Mouse (Mus musculus) heart, adult 2 months (tissue): Measurements from ENCODE around the gene Adcy9.

Experiments used
- CTCF ChIP-seq: fragments of 200-600 bp; IDR thresholded peaks from 2 replicates; pipeline ENCODE4 v1.8.1; 2022; ENCODE audit warnings: antibody characterized with exemption, mild to moderate bottlenecking, moderate library complexity
- EP300 ChIP-seq: fragments of 200-500 bp; IDR thresholded peaks from 2 replicates; pipeline ENCODE4 v1.6.1; 2011; ENCODE audit warnings: low read depth, low read length, control low read depth; ENCODE audit not compliant: insufficient read depth
- POLR2A ChIP-seq: fragments of 200-500 bp; IDR thresholded peaks from 2 replicates; pipeline ENCODE4 v1.6.1; 2011; ENCODE audit warnings: mild to moderate bottlenecking, low read depth, low read length, control low read depth; ENCODE audit not compliant: insufficient read depth

DNA sequence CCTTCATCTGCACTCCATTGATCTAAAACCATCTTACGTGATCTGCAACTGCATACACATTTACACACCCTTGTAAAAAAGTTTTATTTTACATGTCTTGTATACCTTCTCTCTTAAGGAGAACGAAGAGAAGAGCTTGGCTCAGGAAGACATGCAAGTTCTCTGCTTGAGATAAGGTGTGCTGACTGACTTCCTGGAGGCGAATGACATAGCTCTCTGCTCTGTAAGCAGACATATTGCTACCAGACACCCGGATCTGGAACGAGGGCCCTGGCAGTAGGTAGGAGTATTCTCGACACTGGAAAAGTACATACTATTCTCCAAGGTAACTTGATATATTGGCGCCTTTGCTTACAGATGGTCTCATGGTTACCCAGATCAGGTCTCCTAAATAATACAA lies 22.7 kb downstream of the Adcy9 start:
- TF ChIP-seq CTCF, result no peak
- no peak for TF ChIP-seq EP300
- TF ChIP-seq POLR2A, result no peak
